Mouse (Mus musculus) embryonic facial prominence, embryonic 10.5 days (tissue): ENCODE measurements around the gene Etfb. TPM values are rescaled to one million over a fixed set of nuclear protein-coding genes. Genes with fewer than 3 reads are reported as not detected.
"Not testable (repeated sequence)": the region's sequence is repeated elsewhere in the genome, so short reads cannot be mapped to it uniquely, and the experiment has no call there.

Experiments
- DNase-seq: peaks from one replicate; pipeline ENCODE4 v3.0.0-alpha.2; 2017; ENCODE audit warnings: low spot score
- H3K27ac ChIP-seq: fragments of 300-500 bp; sonication (generic); replicated peaks from 2 replicates; pipeline ENCODE4 v1.5.1; 2016; ENCODE audit warnings: mild to moderate bottlenecking
- H3K27me3 ChIP-seq: fragments of 300-500 bp; sonication (generic); replicated peaks from 2 replicates; pipeline ENCODE4 v1.6.1; 2016; ENCODE audit warnings: low read depth, mild to moderate bottlenecking; ENCODE audit not compliant: poor library complexity, severe bottlenecking
- H3K36me3 ChIP-seq: fragments of 300-500 bp; sonication (generic); replicated peaks from 2 replicates; pipeline ENCODE4 v1.6.1; 2016; ENCODE audit warnings: mild to moderate bottlenecking, moderate library complexity
- H3K4me1 ChIP-seq: fragments of 300-500 bp; sonication (generic); 2 replicates; pipeline ENCODE4 v1.6.1; 2016
- H3K4me3 ChIP-seq: fragments of 300-500 bp; sonication (generic); 2 replicates; pipeline ENCODE4 v1.5.1; 2016; ENCODE audit warnings: mild to moderate bottlenecking, moderate library complexity
- H3K9me3 ChIP-seq: fragments of 300-500 bp; sonication (generic); 2 replicates; pipeline ENCODE4 v1.6.1; 2016; ENCODE audit warnings: mild to moderate bottlenecking
- WGBS: fragments of 180-500 bp; shearing (Covaris S2); methylation state at CpG from one replicate; pipeline ENCODE4 v1.1.7; 2016; 5-methylcytosine and 5-hydroxymethylcytosine counted together
- polyA plus RNA-seq: library from polyadenylated mRNA; unstranded; fragments of >200 nt; fragmentation: Nextera tagmentation; extraction: Ambion mirVana; gene quantifications from 2 replicates; pipeline ENCODE4 v1.2.1, GENCODE M21; 2016

The Etfb gene
- 231 and 252 TPM in 2 replicates for polyA plus RNA-seq

DNA sequence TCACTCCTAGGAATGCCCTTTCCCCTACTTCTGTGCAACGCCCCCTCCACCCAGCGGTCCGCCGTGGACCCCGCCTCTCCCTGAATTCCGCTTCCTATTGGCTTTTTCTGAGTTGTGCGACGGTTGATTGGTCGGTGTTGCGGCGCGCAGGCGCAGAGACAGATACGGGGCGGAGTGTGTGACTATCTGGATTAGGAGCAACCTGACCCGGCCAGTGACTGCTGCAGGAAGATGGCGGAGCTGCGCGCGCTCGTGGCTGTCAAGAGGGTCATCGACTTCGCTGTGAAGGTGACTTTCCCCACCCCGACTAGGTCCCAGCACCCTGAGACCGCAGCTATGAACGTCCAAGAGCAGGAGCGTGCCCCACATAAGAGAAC is at the start of gene Etfb, which contains the start of gene Gm45233:
Gene Etfb (plus strand): TSS at position 167 of the 377 bp plus-strand sequence.
Gene Gm45233 (plus strand): TSS at position 212 of the 377 bp plus-strand sequence.
- Histone ChIP-seq H3K36me3 (no peaks in the 10 kb centered on the region), H3K27me3 (no peaks in the 10 kb centered on the region), H3K9me3 (no peaks in the 10 kb centered on the region), H3K4me3 (peak within 1 kb of the TSS; percentile 69), H3K27ac (peak within 1 kb of the TSS; percentile 89), H3K4me1 (peaks cover 19% of the 10 kb centered on the region)
- WGBS: under 1% methylated on average over 27 of the region's 27 CpGs
- DNase-seq: peak; percentile 96

DNA sequence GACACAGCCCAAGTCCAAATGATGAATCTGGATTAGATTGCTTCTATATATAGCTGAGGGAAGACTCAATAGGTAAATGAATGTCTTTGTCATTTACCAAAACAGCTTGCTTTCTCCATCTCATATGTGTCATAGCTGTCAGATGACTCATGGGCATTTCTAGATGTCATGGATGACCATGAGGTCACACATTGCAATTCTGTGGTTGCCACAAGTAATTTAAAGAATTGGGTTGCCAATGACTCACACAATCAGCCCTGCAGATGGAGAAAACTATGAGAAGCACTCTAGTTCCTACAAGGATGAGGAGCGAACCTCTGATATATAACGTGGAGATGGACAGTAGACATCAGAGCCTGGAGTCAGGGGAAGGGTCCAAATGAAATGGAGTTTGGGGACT is 44.4 kb upstream of the Etfb start:
- H3K36me3 ChIP-seq: no peaks in the 10 kb centered on the region
- H3K4me1 ChIP-seq: no peaks in the 10 kb centered on the region
- H3K27me3 ChIP-seq: no peaks in the 10 kb centered on the region
- no peaks in the 10 kb centered on the region for H3K9me3 ChIP-seq
- no peak overlapping the region for H3K4me3 ChIP-seq
- no peak overlapping the region for H3K27ac ChIP-seq
- no peak for DNase-seq
- 88% methylated on average over 2 of the region's 2 CpGs for WGBS

DNA sequence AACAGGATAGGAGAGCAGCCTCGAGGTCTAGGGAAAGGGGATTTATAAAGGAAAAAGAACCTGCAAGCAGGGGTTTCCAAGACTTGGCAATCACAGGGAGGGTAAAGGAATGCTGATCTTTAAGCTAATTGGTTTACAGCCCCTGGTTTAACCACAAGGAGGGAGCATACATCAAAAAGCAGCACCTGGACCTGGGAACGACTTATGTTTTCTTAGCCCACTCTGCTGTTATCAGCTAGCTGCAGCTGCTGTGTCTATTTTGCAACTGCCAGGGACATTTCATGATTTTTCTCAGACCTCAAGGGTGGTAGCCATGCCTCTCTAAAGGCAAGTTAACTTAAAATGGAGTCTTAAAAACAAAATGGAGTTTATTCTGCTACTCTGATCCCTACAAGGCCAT is 41.2 kb upstream of the Etfb start:
- DNase-seq: no peak
- no peaks in the 10 kb centered on the region for H3K4me1 ChIP-seq
- 62% methylated on average over 2 of the region's 2 CpGs for WGBS
- H3K36me3 ChIP-seq: no peaks in the 10 kb centered on the region
- H3K9me3 ChIP-seq: no peaks in the 10 kb centered on the region
- H3K4me3 ChIP-seq: no peak overlapping the region
- H3K27ac ChIP-seq: no peak overlapping the region
- H3K27me3 ChIP-seq: no peaks in the 10 kb centered on the region

DNA sequence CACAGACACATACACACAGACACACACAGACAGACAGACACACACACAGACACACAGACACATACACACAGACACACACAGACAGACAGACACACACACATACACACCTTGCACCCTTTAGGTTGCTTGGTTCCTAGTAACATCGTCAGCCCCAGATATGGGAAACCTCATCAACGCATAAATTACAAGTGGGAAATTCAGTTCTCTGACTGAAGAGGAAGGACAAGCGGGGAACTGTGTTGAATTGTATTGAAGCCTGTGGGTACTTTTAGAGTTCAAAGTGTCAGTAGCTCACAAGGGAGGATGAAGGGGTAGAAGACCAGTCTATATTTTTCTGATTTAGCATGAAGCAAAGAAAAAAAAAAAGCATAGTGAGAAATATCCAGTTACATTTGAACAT is 36.3 kb upstream of the Etfb start:
- H3K4me3 ChIP-seq: no peak overlapping the region
- 86% methylated on average over 3 of the region's 3 CpGs for WGBS
- H3K4me1 ChIP-seq: peaks cover 5% of the 10 kb centered on the region
- H3K27ac ChIP-seq: no peak overlapping the region
- H3K9me3 ChIP-seq: no peaks in the 10 kb centered on the region
- H3K27me3 ChIP-seq: no peaks in the 10 kb centered on the region
- H3K36me3 ChIP-seq: no peaks in the 10 kb centered on the region
- no peak for DNase-seq

DNA sequence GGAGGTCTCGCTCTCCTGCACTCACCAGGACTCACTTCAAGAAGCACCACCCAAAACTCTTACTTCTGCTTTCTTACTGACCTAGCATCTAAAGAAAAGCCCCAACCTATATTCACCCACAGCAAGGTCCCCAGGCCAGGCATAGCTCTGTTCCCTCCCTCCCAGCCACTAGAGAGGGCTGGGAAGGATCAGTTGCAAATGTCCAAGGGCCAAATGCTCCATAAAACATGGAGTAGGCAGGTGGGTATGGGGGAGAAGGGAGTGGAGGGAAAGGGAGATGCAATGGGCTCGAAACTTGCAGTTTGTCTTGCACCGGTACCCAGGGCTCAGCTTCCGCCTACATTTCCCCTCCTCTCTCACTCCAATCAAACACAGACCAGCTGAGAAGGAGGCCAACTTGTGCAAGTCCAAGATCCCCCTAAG is 35.7 kb upstream of the Etfb start, which contains the start of gene Siglecg:
Gene Siglecg (plus strand): TSS at position 74 of the 423 bp plus-strand sequence.
- Histone ChIP-seq H3K27ac (no peak within 1 kb of the TSS), H3K36me3 (no peaks in the 10 kb centered on the region), H3K27me3 (no peaks in the 10 kb centered on the region), H3K9me3 (no peaks in the 10 kb centered on the region), H3K4me3 (no peak within 1 kb of the TSS), H3K4me1 (peaks cover 5% of the 10 kb centered on the region)
- 73% methylated on average over 4 of the region's 4 CpGs for whole genome bisulfite sequencing
- no peak for DNase-seq

DNA sequence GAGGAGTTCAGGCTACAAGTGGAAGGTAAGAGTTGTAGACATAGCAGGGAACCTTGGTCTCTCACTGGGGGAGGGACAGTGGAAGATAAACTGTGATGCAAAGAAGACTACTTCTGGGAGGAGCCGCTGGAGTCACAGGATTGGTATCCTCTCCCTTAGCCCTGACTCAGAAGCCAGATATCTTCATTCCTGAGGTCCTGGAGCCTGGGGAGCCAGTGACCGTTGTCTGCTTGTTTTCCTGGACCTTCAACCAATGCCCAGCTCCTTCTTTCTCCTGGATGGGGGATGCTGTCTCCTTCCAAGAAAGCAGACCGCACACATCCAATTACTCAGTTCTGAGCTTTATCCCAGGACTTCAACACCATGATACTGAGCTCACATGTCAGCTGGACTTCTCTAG is 34.8 kb upstream of the Etfb start:
- no peaks in the 10 kb centered on the region for H3K9me3 ChIP-seq
- 80% methylated on average over 3 of the region's 3 CpGs for WGBS
- peaks cover 5% of the 10 kb centered on the region for H3K4me1 ChIP-seq
- no peaks in the 10 kb centered on the region for H3K36me3 ChIP-seq
- no peak overlapping the region for H3K27ac ChIP-seq
- no peak for DNase-seq
- no peak overlapping the region for H3K4me3 ChIP-seq
- no peaks in the 10 kb centered on the region for H3K27me3 ChIP-seq

DNA sequence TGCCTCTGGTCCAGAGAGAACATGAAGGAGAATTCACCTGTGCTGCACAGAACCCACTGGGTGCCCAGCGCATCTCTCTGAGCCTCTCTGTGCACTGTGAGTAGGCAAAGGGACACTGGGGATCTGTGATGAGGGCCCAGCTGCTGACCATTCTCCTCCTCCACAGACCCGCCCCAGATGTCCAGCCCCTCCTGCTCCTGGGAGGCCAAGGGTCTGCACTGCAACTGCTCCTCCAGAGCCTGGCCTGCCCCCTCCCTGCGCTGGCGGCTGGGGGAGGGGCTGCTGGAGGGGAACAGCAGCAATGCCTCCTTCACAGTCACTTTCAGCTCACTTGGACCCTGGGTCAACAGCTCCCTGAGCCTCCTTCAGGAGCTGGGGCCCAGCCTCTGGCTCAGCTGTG is 32.2 kb upstream of the Etfb start:
- peak; percentile 13 for DNase-seq
- not testable (repeated sequence) for H3K36me3 ChIP-seq, H3K9me3 ChIP-seq, H3K27me3 ChIP-seq, H3K4me3 ChIP-seq, H3K4me1 ChIP-seq
- 31% methylated on average over 4 of the region's 4 CpGs for WGBS
- H3K27ac ChIP-seq: 0 out of 2 replicates have a peak overlapping the region, but pooled peaks have one; percentile 6

DNA sequence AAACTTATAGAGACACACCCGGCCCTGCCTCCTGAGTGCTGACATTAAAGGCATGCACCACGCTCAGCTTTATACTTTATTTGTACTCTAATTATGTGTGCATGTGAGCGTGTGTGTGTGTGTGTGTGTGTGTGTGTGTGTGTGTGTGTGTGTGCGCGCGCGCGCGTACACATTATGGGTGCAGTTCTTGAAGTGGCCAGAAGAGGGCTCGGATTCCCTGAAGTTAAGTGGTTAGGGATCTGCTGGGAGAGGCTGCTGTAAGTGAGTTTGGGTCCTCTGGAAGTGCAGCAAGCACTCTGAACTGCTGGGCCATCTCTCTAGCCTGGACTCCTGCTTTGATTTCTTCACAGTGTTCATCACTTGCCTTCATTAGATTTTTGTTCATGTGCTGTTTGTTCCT is 26.6 kb upstream of the Etfb start:
- H3K27ac ChIP-seq: no peak overlapping the region
- H3K4me3 ChIP-seq: no peak overlapping the region
- WGBS: 86% methylated on average over 10 of the region's 10 CpGs
- peaks cover 11% of the 10 kb centered on the region for H3K9me3 ChIP-seq
- DNase-seq: peak; percentile 13
- no peaks in the 10 kb centered on the region for H3K36me3 ChIP-seq
- H3K4me1 ChIP-seq: no peaks in the 10 kb centered on the region; the same call in 1 of the 2 replicates
- no peaks in the 10 kb centered on the region for H3K27me3 ChIP-seq

DNA sequence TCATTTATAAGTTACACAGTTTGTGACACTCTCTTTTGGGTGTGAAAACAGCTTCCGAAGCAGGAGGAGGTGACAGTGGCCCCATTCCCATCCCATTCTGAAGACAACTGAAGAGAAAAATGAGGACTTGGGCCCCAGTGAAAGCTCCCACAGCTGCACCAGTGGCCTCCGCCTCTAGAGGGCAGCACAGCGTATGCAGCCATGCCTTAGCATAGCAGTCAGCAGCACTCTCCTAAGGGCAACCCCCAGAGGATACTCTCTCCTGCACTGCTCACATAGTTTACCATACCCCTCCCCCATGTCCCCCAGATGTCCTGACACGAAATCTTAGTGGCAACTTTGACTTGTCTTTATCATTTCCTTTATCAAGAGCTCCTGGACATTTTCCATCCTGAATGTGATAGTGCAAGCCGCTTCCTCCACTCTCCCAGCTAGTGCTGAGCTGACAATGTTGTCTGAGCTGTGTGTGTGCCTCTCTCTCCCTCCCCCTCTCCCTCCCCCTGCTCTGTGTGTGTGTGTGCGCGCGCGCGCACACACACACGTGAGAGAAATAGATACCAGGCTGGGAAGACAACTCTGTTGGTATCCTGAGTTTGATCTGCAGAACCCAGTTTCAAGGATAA is 20.8 kb upstream of the Etfb start:
- H3K9me3 ChIP-seq: 0 out of 2 replicates have a peak, but pooled peaks cover 2% of the 10 kb centered on the region
- H3K27ac ChIP-seq: no peak overlapping the region
- no peaks in the 10 kb centered on the region for H3K27me3 ChIP-seq
- DNase-seq: peak; percentile 83
- H3K4me1 ChIP-seq: 0 out of 2 replicates have a peak, but pooled peaks cover 7% of the 10 kb centered on the region
- no peaks in the 10 kb centered on the region for H3K36me3 ChIP-seq
- peak overlapping the region; percentile 27; the same call in 1 of the 2 replicates for H3K4me3 ChIP-seq
- WGBS: 12% methylated on average over 11 of the region's 11 CpGs

DNA sequence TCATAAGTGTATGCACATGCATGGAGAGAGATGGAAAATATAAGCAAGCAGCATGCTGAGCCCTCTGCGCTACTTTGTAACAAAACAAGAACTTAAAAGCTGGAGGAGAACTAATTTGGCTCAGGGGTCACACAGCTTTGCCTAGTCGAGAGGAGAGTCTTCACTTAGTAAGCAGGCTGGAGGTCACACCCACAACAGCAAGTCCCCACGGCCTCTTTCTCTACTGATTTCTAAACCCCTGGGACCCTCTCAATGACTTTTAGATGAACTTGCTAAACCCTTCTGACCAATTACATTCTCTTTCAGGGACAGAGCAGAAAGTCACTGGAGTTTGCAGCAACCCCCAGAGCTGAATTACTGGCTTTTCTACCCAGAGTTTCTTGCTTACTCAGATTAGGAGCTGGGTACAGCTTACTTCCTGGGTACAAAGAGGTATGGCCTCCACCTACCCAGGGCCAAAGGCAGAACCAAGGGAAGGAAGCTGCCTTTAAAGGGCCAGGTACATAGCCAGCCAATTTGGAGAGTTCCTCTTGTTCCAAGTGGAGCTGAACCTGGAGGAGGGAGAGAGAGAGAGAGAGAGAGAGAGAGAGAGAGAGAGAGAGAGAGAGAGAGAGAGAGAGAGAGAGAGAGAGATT is 19.8 kb upstream of the Etfb start:
- DNase-seq: no peak
- no peaks in the 10 kb centered on the region for H3K9me3 ChIP-seq
- WGBS: 66% methylated on average over 3 of the region's 3 CpGs
- H3K36me3 ChIP-seq: no peaks in the 10 kb centered on the region
- no peak overlapping the region for H3K27ac ChIP-seq
- H3K27me3 ChIP-seq: no peaks in the 10 kb centered on the region
- H3K4me3 ChIP-seq: no peak overlapping the region
- H3K4me1 ChIP-seq: 0 out of 2 replicates have a peak, but pooled peaks cover 7% of the 10 kb centered on the region

DNA sequence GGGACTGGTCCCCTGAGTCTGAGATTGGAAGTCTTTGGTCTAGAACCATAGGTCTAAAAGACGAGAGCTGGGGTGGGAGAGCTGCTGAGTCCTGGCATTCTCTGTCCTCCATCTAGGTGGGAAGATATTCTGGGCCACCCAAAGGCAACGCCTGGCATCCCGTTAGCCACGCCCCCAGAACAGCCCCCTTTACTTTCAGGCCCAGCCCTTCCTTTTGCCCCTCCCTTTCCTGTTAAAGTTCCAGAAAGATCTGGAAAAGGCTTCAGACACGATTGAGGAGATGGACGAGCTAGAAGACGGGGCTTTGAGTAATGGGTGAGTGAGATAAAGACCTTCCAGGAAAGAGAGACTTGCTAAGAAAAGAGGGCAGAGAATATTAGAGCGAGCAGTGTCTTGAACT is 16.5 kb upstream of the Etfb start, which contains the start of gene Lim2:
Gene Lim2 (plus strand): TSS at position 265 of the 400 bp plus-strand sequence.
- DNase-seq: no peak
- 83% methylated on average over 8 of the region's 8 CpGs for WGBS
- 0 out of 2 replicates have a peak, but pooled peaks cover 7% of the 10 kb centered on the region for H3K4me1 ChIP-seq
- H3K4me3 ChIP-seq: no peak within 1 kb of the TSS
- no peaks in the 10 kb centered on the region for H3K27me3 ChIP-seq
- no peaks in the 10 kb centered on the region for H3K9me3 ChIP-seq
- H3K36me3 ChIP-seq: no peaks in the 10 kb centered on the region
- no peak within 1 kb of the TSS for H3K27ac ChIP-seq

DNA sequence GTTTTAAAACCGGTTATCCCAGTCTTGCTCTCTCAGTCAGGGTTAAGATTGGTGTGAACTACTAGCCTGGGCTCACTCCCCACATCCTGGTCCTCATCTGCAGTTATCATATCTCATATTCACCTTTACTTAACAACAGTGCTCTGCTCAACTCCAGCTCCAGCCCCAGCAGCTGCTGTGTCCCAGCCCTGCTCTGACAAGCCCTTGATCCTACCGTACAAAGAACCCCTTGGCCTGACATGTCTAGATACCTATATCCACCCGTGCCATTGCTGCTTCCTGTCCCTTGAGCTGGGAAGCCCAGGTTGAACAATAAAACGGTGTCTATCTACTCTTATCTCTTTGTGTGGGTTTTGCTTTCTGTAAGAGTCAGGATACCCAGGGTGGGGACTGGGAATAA is 14.4 kb upstream of the Etfb start:
- 58% methylated on average over 4 of the region's 4 CpGs for WGBS

DNA sequence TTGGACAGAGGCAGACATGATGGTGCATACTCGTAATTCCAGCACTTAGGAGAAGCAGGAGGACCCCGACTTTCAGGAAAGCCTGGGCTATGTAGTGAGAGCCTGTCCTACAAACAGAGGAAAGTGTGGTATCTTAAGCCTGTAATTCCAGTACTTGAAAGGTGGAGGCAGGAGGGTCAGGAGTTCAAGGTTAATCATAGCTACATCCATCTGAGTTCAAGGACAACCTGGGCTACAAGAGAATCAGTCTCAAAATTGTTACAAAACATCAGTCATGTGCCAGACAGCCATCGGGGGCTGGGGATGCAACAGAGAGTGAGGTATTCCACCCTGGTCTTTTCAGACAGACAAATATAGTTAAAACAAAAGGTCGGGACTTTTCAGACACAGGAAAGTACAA is 11.0 kb upstream of the Etfb start:
- no peak overlapping the region for H3K4me3 ChIP-seq
- DNase-seq: no peak
- H3K27ac ChIP-seq: no peak overlapping the region
- no peaks in the 10 kb centered on the region for H3K36me3 ChIP-seq
- H3K27me3 ChIP-seq: no peaks in the 10 kb centered on the region
- no peaks in the 10 kb centered on the region for H3K9me3 ChIP-seq
- 82% methylated on average over 4 of the region's 4 CpGs for whole genome bisulfite sequencing
- H3K4me1 ChIP-seq: no peaks in the 10 kb centered on the region

More for the DNA sequence above, 14.4 kb upstream of the Etfb start:
- H3K27ac ChIP-seq: no peak overlapping the region
- H3K9me3 ChIP-seq: no peaks in the 10 kb centered on the region
- no peak for DNase-seq
- H3K4me3 ChIP-seq: no peak overlapping the region
- no peaks in the 10 kb centered on the region for H3K36me3 ChIP-seq
- no peaks in the 10 kb centered on the region for H3K4me1 ChIP-seq
- no peaks in the 10 kb centered on the region for H3K27me3 ChIP-seq
